In the genomic region with DNA sequence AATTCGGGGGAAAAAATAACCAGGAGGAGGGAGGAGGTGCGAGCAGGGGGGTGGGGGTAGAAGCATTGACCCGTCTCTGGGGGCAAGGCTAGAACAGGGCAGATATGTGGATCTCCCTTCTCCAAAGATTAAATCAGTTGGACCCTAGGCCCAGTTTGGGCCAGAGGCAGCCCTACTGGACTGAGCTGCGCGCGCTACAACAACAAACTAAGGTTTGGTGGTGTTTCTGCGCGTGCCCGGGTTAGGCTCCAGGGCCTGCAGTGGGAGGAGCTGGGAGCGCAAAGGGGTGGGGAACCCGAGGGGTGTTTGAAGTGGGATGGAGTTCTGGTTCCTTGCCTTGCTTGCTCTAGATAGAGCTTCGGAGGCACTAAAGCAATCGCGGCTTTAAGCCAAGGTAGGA, we compare ENCODE assay signal across 14 mouse cellular contexts. TPM values are rescaled to one million over a fixed set of nuclear protein-coding genes. Genes with fewer than 3 reads are reported as not detected.
DNase-seq lines count a peak whose midpoint lies in the region; ATAC-seq lines count a peak whose summit lies in the region.
"Had no signal": no experiment of that assay in that cellular context is flagged by ENCODE, and none has a peak within 500 bp of the region (broad histone marks: within the 10 kb centered on the region; RNA-seq: fewer than 3 reads in every experiment).

No protein-coding gene starts in this region.

- peak; percentile 57; the same call in 1 of the 2 replicates for ATAC-seq in kidney, embryonic 16.5 days (ENCODE audit: low FRiP score, low TSS enrichment)
- ATAC-seq in embryonic facial prominence, embryonic 15.5 days (ENCODE audit: insufficient number of reproducible peaks, low FRiP score, low TSS enrichment, low read depth) = no peak
- ATAC-seq in midbrain, embryonic 11.5 days (ENCODE audit: low FRiP score) = peak; percentile 8; the same call in 1 of the 2 replicates
- no peak for ATAC-seq in activated CD4-positive, CD25-positive, alpha-beta regulatory T cell, adult 4 months
- ATAC-seq: intestine, postnatal 0 days had no signal

- H3K4me3 ChIP-seq in kidney, embryonic 16.5 days (ENCODE audit: low read length) = no peak overlapping the region
- H3K4me3 ChIP-seq in embryonic facial prominence, embryonic 15.5 days (replicated peaks) = no peak overlapping the region
- H3K4me3 ChIP-seq in midbrain, embryonic 11.5 days (ENCODE audit: low read depth, low read length) = peak overlapping the region; percentile 56

- WGBS in kidney, embryonic 16.5 days = under 1% methylated on average over 14 of the region's 14 CpGs
- WGBS in embryonic facial prominence, embryonic 15.5 days = under 1% methylated on average over 14 of the region's 14 CpGs
- WGBS in midbrain, embryonic 11.5 days = 0% methylated on average over 14 of the region's 14 CpGs

- no peaks in the 10 kb centered on the region for H3K36me3 ChIP-seq in kidney, embryonic 16.5 days (ENCODE audit: insufficient read depth, low read length)
- H3K36me3 ChIP-seq in embryonic facial prominence, embryonic 15.5 days = no peaks in the 10 kb centered on the region
- H3K36me3 ChIP-seq in midbrain, embryonic 11.5 days (ENCODE audit: control insufficient read depth, insufficient read depth, low read length) = no peaks in the 10 kb centered on the region

- H3K4me2 ChIP-seq in kidney, embryonic 16.5 days (replicated peaks; ENCODE audit: low read depth, low read length) = no peak overlapping the region
- H3K4me2 ChIP-seq in embryonic facial prominence, embryonic 15.5 days (replicated peaks) = 0 out of 2 replicates have a peak overlapping the region, but pooled peaks have one; percentile 4
- peak overlapping the region; percentile 88 for H3K4me2 ChIP-seq in midbrain, embryonic 11.5 days

- H3K9ac ChIP-seq in kidney, embryonic 16.5 days (replicated peaks; ENCODE audit: low read length) = no peak overlapping the region
- no peak overlapping the region for H3K9ac ChIP-seq in embryonic facial prominence, embryonic 15.5 days
- peak overlapping the region; percentile 33; the same call in 1 of the 2 replicates for H3K9ac ChIP-seq in midbrain, embryonic 11.5 days (ENCODE audit: low read length)

- peaks cover 98% of the 10 kb centered on the region for H3K27me3 ChIP-seq in kidney, embryonic 16.5 days (ENCODE audit: insufficient read depth, low read length)
- peaks cover 93% of the 10 kb centered on the region for H3K27me3 ChIP-seq in embryonic facial prominence, embryonic 15.5 days
- H3K27me3 ChIP-seq in midbrain, embryonic 11.5 days (ENCODE audit: control insufficient read depth, insufficient read depth, low read length) = peaks cover 23% of the 10 kb centered on the region

- no peak for DNase-seq in kidney, postnatal 10 days
- DNase-seq in midbrain, embryonic 11.5 days (ENCODE audit: low spot score, missing footprints) = peak; percentile 95
- peak; percentile 54 for DNase-seq in thymus, postnatal 25 days
- DNase-seq in adrenal gland, adult 8-10 months = no peak
- no peak for DNase-seq in urinary bladder, postnatal 14 days (ENCODE audit: low spot score)
- DNase-seq: gastrocnemius, postnatal 25 days; left cerebral cortex, postnatal 4 days; lung, postnatal 4 days had no signal

- no peaks in the 10 kb centered on the region for H3K9me3 ChIP-seq in kidney, embryonic 16.5 days (ENCODE audit: low read length)
- H3K9me3 ChIP-seq in embryonic facial prominence, embryonic 15.5 days (replicated peaks) = no peaks in the 10 kb centered on the region
- no peaks in the 10 kb centered on the region for H3K9me3 ChIP-seq in midbrain, embryonic 11.5 days (ENCODE audit: control insufficient read depth, low read length)

- peaks cover 9% of the 10 kb centered on the region; the same call in 1 of the 2 replicates for H3K4me1 ChIP-seq in kidney, embryonic 16.5 days (ENCODE audit: insufficient read depth, low read length)
- peaks cover 37% of the 10 kb centered on the region for H3K4me1 ChIP-seq in embryonic facial prominence, embryonic 15.5 days
- H3K4me1 ChIP-seq in midbrain, embryonic 11.5 days (ENCODE audit: control insufficient read depth, insufficient read depth, low read length) = peaks cover 73% of the 10 kb centered on the region

- H3K27ac ChIP-seq in kidney, embryonic 16.5 days (ENCODE audit: low read length) = no peak overlapping the region
- no peak overlapping the region for H3K27ac ChIP-seq in embryonic facial prominence, embryonic 15.5 days (replicated peaks)
- peak overlapping the region; percentile 51; the same call in 1 of the 2 replicates for H3K27ac ChIP-seq in midbrain, embryonic 11.5 days (ENCODE audit: low read depth, low read length)

RNA-seq across cellular contexts. Expression of gene Foxb1, which starts 2.0 kb away (rescaled TPM):
- 0.05 and 0.09 TPM in 2 replicates for polyA plus RNA-seq in kidney, embryonic 16.5 days (2015; fragmentation: Nextera tagmentation; extraction: Ambion mirVana)
- not detected in 2 replicates for polyA plus RNA-seq in embryonic facial prominence, embryonic 15.5 days (2015; fragmentation: Nextera tagmentation; extraction: Ambion mirVana)
- polyA plus RNA-seq in midbrain, embryonic 11.5 days (2014; fragmentation: Nextera tagmentation; extraction: Ambion mirVana) = 6.1 and 6.5 TPM in 2 replicates
- not detected for total RNA-seq in adrenal gland, adult 8-10 months (2022)
- polyA plus RNA-seq in activated CD4-positive, CD25-positive, alpha-beta regulatory T cell, adult 4 months (2017; shearing (Covaris generic)) = not detected
- total RNA-seq: adrenal gland, postnatal 4 days; gastrocnemius, postnatal 25 days had no signal
- polyA plus RNA-seq: intestine, postnatal 0 days; testis, adult 2 months had no signal

Comparison
In these comparisons a context has a peak if more than half of its experiments do, and no peak if none do; other contexts are left out.
1. ATAC-seq: peak in kidney, embryonic 16.5 days (single experiment) and midbrain, embryonic 11.5 days (single experiment); none in embryonic facial prominence, embryonic 15.5 days (single experiment) and activated CD4-positive, CD25-positive, alpha-beta regulatory T cell, adult 4 months (single experiment).
2. DNase-seq: peak in midbrain, embryonic 11.5 days (single experiment) and thymus, postnatal 25 days (single experiment); none in kidney, postnatal 10 days (single experiment), adrenal gland, adult 8-10 months (single experiment) and urinary bladder, postnatal 14 days (single experiment).